Mouse (Mus musculus) forebrain, embryonic 15.5 days (tissue): ENCODE data around the gene Catspere2. TPM values are rescaled to one million over a fixed set of nuclear protein-coding genes. Genes with fewer than 3 reads are reported as not detected.
"Not testable (repeated sequence)": the region's sequence is repeated elsewhere in the genome, so short reads cannot be mapped to it uniquely, and the experiment has no call there.

ENCODE experiments used
- ATAC-seq: fragments of 200-750 bp; cut with Nextera tagmentation; replicated peaks from 2 replicates; pipeline ENCODE4 v1.8.0; 2017; ENCODE audit warnings: mild to moderate bottlenecking, moderate TSS enrichment, moderate library complexity
- H3K27ac ChIP-seq: fragments of 300-500 bp; sonication (generic); replicated peaks from 2 replicates; pipeline ENCODE4 v1.5.1; 2015; ENCODE audit warnings: mild to moderate bottlenecking, inconsistent platforms
- H3K27me3 ChIP-seq: fragments of 300-500 bp; sonication (generic); 2 replicates; pipeline ENCODE4 v1.6.1; 2015; ENCODE audit warnings: inconsistent platforms
- H3K36me3 ChIP-seq: fragments of 300-500 bp; sonication (generic); 2 replicates; pipeline ENCODE4 v1.6.1; 2015; ENCODE audit warnings: mild to moderate bottlenecking, inconsistent platforms
- H3K4me1 ChIP-seq: fragments of 300-500 bp; sonication (generic); 2 replicates; pipeline ENCODE4 v1.6.1; 2015; ENCODE audit warnings: inconsistent platforms
- H3K4me2 ChIP-seq: fragments of 300-500 bp; sonication (generic); replicated peaks from 2 replicates; pipeline ENCODE4 v1.6.1; 2015; ENCODE audit warnings: mild to moderate bottlenecking, inconsistent platforms
- H3K4me3 ChIP-seq: fragments of 300-500 bp; sonication (generic); 2 replicates; pipeline ENCODE4 v1.5.1; 2015; ENCODE audit warnings: mild to moderate bottlenecking, inconsistent platforms
- H3K9ac ChIP-seq: fragments of 300-500 bp; sonication (generic); replicated peaks from 2 replicates; pipeline ENCODE4 v1.6.1; 2015; ENCODE audit warnings: mild to moderate bottlenecking, inconsistent platforms
- H3K9me3 ChIP-seq: fragments of 300-500 bp; sonication (generic); 2 replicates; pipeline ENCODE4 v1.6.1; 2016; ENCODE audit warnings: inconsistent platforms
- WGBS: fragments of 180-500 bp; shearing (Covaris S2); methylation state at CpG from one replicate; pipeline ENCODE4 v1.1.7; 2015; ENCODE audit warnings: mixed read lengths; 5-methylcytosine and 5-hydroxymethylcytosine counted together
- polyA plus RNA-seq: library from polyadenylated mRNA; unstranded; fragments of >200 nt; fragmentation: Nextera tagmentation; extraction: Ambion mirVana; gene quantifications from 2 replicates; pipeline ENCODE4 v1.2.1, GENCODE M21; 2015

Catspere2 gene
- polyA plus RNA-seq: 0.15 TPM in 2 replicates

- Histone ChIP-seq H3K4me2 (peak within 1 kb of the TSS; percentile 45), H3K4me3 (peak within 1 kb of the TSS; percentile 73), H3K9ac (peak within 1 kb of the TSS; percentile 61), H3K27ac (peak within 1 kb of the TSS; percentile 64)
- H3K9me3 ChIP-seq, H3K27me3 ChIP-seq, H3K36me3 ChIP-seq, H3K4me1 ChIP-seq: not testable (repeated sequence)
- ATAC-seq: peak; percentile 99
- 0% methylated on average over 21 of the region's 21 CpGs for WGBS
These were observed at the start of gene Catspere2 for GRCm38 (mm10) chr1:177983024-177983450. Gene Catspere2 (plus strand): TSS chr1:177983423.

- peak; percentile 35; the same call in 1 of the 2 replicates for ATAC-seq
- H3K36me3 ChIP-seq, H3K9me3 ChIP-seq, H3K9ac ChIP-seq, H3K4me2 ChIP-seq, H3K27ac ChIP-seq, H3K27me3 ChIP-seq, H3K4me1 ChIP-seq, H3K4me3 ChIP-seq: not testable (repeated sequence)
- WGBS: 2% methylated on average over 3 of the region's 4 CpGs
These were observed 42.7 kb upstream of the Catspere2 start for GRCm38 (mm10) chr1:177940422-177940977.

- H3K9ac ChIP-seq: no peak overlapping the region
These were observed 1.9 kb upstream of the Catspere2 start for GRCm38 (mm10) chr1:177981276-177981675.

GRCm38 (mm10) chr1:177983582-177983981, 359 bp downstream of the Catspere2 start:
- ATAC-seq, H3K27me3 ChIP-seq, H3K9me3 ChIP-seq, H3K36me3 ChIP-seq, H3K4me1 ChIP-seq: not testable (repeated sequence)
- Histone ChIP-seq H3K9ac (peak overlapping the region; percentile 61), H3K4me3 (peak overlapping the region; percentile 73), H3K4me2 (peak overlapping the region; percentile 45), H3K27ac (peak overlapping the region; percentile 64)
- under 1% methylated on average over 26 of the region's 41 CpGs for WGBS

More at GRCm38 (mm10) chr1:177981276-177981675, 1.9 kb upstream of the Catspere2 start:
- Histone ChIP-seq H3K4me2 (no peak overlapping the region), H3K4me3 (no peak overlapping the region), H3K27me3 (no peaks in the 10 kb centered on the region), H3K27ac (no peak overlapping the region), H3K4me1 (0 out of 2 replicates have a peak, but pooled peaks cover 4% of the 10 kb centered on the region), H3K36me3 (no peaks in the 10 kb centered on the region), H3K9me3 (no peaks in the 10 kb centered on the region)
- no peak for ATAC-seq
- WGBS: 82% methylated on average over 1 of the region's 1 CpGs

GRCm38 (mm10) chr1:177984206-177984605, 983 bp downstream of the Catspere2 start:
- Histone ChIP-seq H3K27me3 (no peaks in the 10 kb centered on the region), H3K4me2 (peak overlapping the region; percentile 23), H3K4me1 (0 out of 2 replicates have a peak, but pooled peaks cover 4% of the 10 kb centered on the region), H3K4me3 (peak overlapping the region; percentile 24; the same call in 1 of the 2 replicates), H3K9ac (no peak overlapping the region), H3K36me3 (no peaks in the 10 kb centered on the region), H3K9me3 (no peaks in the 10 kb centered on the region), H3K27ac (no peak overlapping the region)
- ATAC-seq: no peak
- 66% methylated on average over 9 of the region's 9 CpGs for WGBS

GRCm38 (mm10) chr1:177987476-177987875, 4.3 kb downstream of the Catspere2 start:
- H3K4me1 ChIP-seq, H3K36me3 ChIP-seq, ATAC-seq, H3K9me3 ChIP-seq, H3K27me3 ChIP-seq, H3K4me2 ChIP-seq, H3K4me3 ChIP-seq, H3K27ac ChIP-seq, H3K9ac ChIP-seq: not testable (repeated sequence)
- 96% methylated on average over 1 of the region's 1 CpGs for WGBS

- H3K27ac ChIP-seq, H3K36me3 ChIP-seq, H3K9ac ChIP-seq, ATAC-seq, H3K4me2 ChIP-seq, H3K9me3 ChIP-seq, H3K27me3 ChIP-seq, H3K4me1 ChIP-seq, H3K4me3 ChIP-seq: not testable (repeated sequence)
- WGBS: 58% methylated on average over 4 of the region's 4 CpGs
These were observed 89.6 kb downstream of the Catspere2 start for GRCm38 (mm10) chr1:178072798-178073197.

GRCm38 (mm10) chr1:178097865-178098264, 114.6 kb downstream of the Catspere2 start:
- not testable (repeated sequence) for ATAC-seq, H3K9me3 ChIP-seq, H3K4me2 ChIP-seq, H3K27ac ChIP-seq, H3K4me1 ChIP-seq, H3K9ac ChIP-seq, H3K27me3 ChIP-seq, H3K4me3 ChIP-seq, H3K36me3 ChIP-seq

- not testable (repeated sequence) for H3K27ac ChIP-seq, H3K4me1 ChIP-seq, H3K4me2 ChIP-seq, H3K9me3 ChIP-seq, H3K27me3 ChIP-seq, ATAC-seq, H3K4me3 ChIP-seq, H3K9ac ChIP-seq, H3K36me3 ChIP-seq
- 85% methylated on average over 1 of the region's 1 CpGs for WGBS
These were observed 125.3 kb downstream of the Catspere2 start for GRCm38 (mm10) chr1:178108514-178108913.

- H3K36me3 ChIP-seq, H3K9me3 ChIP-seq, H3K27ac ChIP-seq, H3K4me2 ChIP-seq, H3K4me3 ChIP-seq, H3K9ac ChIP-seq, ATAC-seq, H3K4me1 ChIP-seq, H3K27me3 ChIP-seq: not testable (repeated sequence)
- WGBS: 77% methylated on average over 2 of the region's 2 CpGs
These were observed 139.0 kb downstream of the Catspere2 start for GRCm38 (mm10) chr1:178122236-178122635.

- ATAC-seq: no peak
- no peak overlapping the region for H3K4me2 ChIP-seq
These were observed 151.1 kb downstream of the Catspere2 start for GRCm38 (mm10) chr1:178134288-178134687.

GRCm38 (mm10) chr1:178146513-178146912, 163.3 kb downstream of the Catspere2 start:
- WGBS: 2% methylated on average over 2 of the region's 2 CpGs
- H3K9me3 ChIP-seq, H3K4me1 ChIP-seq, H3K4me2 ChIP-seq, H3K9ac ChIP-seq, H3K4me3 ChIP-seq, H3K36me3 ChIP-seq, H3K27me3 ChIP-seq, H3K27ac ChIP-seq: not testable (repeated sequence)
- peak; percentile 55; the same call in 1 of the 2 replicates for ATAC-seq

More at GRCm38 (mm10) chr1:178134288-178134687, 151.1 kb downstream of the Catspere2 start:
- 95% methylated on average over 12 of the region's 12 CpGs for WGBS
- no peaks in the 10 kb centered on the region for H3K9me3 ChIP-seq
- H3K36me3 ChIP-seq: no peaks in the 10 kb centered on the region
- H3K4me1 ChIP-seq: no peaks in the 10 kb centered on the region
- no peak overlapping the region for H3K4me3 ChIP-seq
- no peaks in the 10 kb centered on the region for H3K27me3 ChIP-seq
- H3K9ac ChIP-seq: no peak overlapping the region
- no peak overlapping the region for H3K27ac ChIP-seq

GRCm38 (mm10) chr1:178146915-178147314, 163.7 kb downstream of the Catspere2 start:
- H3K9ac ChIP-seq, ATAC-seq, H3K27ac ChIP-seq, H3K4me3 ChIP-seq, H3K4me1 ChIP-seq, H3K36me3 ChIP-seq, H3K9me3 ChIP-seq, H3K4me2 ChIP-seq, H3K27me3 ChIP-seq: not testable (repeated sequence)
- 36% methylated on average over 4 of the region's 4 CpGs for WGBS
